Mouse (Mus musculus) midbrain, embryonic 13.5 days (tissue): ENCODE measurements around the gene Slc46a3. TPM values are rescaled to one million over a fixed set of nuclear protein-coding genes. Genes with fewer than 3 reads are reported as not detected.

Source experiments
- ATAC-seq: fragments of 200-750 bp; cut with Nextera tagmentation; 2 replicates; pipeline ENCODE4 v1.8.0; 2017; ENCODE audit warnings: mild to moderate bottlenecking, moderate TSS enrichment, moderate library complexity
- H3K27ac ChIP-seq: fragments of 300-500 bp; sonication (generic); 2 replicates; pipeline ENCODE4 v1.5.1; 2015; ENCODE audit warnings: inconsistent platforms, mild to moderate bottlenecking, moderate library complexity
- H3K27me3 ChIP-seq: fragments of 300-500 bp; sonication (generic); 2 replicates; pipeline ENCODE4 v1.6.1; 2015; ENCODE audit warnings: mild to moderate bottlenecking, inconsistent platforms
- H3K36me3 ChIP-seq: fragments of 300-500 bp; sonication (generic); 2 replicates; pipeline ENCODE4 v1.6.1; 2015; ENCODE audit warnings: mild to moderate bottlenecking, inconsistent platforms
- H3K4me1 ChIP-seq: fragments of 300-500 bp; sonication (generic); replicated peaks from 2 replicates; pipeline ENCODE4 v1.6.1; 2015; ENCODE audit warnings: inconsistent platforms
- H3K4me2 ChIP-seq: fragments of 300-500 bp; sonication (generic); replicated peaks from 2 replicates; pipeline ENCODE4 v1.6.1; 2015; ENCODE audit warnings: moderate library complexity, mild to moderate bottlenecking, inconsistent platforms
- H3K4me3 ChIP-seq: fragments of 300-500 bp; sonication (generic); replicated peaks from 2 replicates; pipeline ENCODE4 v1.5.1; 2015; ENCODE audit warnings: mild to moderate bottlenecking, inconsistent platforms
- H3K9ac ChIP-seq: fragments of 300-500 bp; sonication (generic); replicated peaks from 2 replicates; pipeline ENCODE4 v1.6.1; 2015; ENCODE audit warnings: mild to moderate bottlenecking, inconsistent platforms
- H3K9me3 ChIP-seq: fragments of 300-500 bp; sonication (generic); 2 replicates; pipeline ENCODE4 v1.6.1; 2016; ENCODE audit warnings: mild to moderate bottlenecking, inconsistent platforms
- WGBS: fragments of 180-500 bp; shearing (Covaris S2); methylation state at CpG from one replicate; pipeline ENCODE4 v1.1.7; 2015; 5-methylcytosine and 5-hydroxymethylcytosine counted together
- polyA plus RNA-seq: library from polyadenylated mRNA; unstranded; fragments of >200 nt; fragmentation: Nextera tagmentation; extraction: Ambion mirVana; gene quantifications from 2 replicates; pipeline ENCODE4 v1.2.1, GENCODE M21; 2015

Gene Slc46a3
- polyA plus RNA-seq: 4.6 and 4.8 TPM in 2 replicates

GRCm38 (mm10) chr5:147894455-147895076 lies at the start of gene Slc46a3:
Slc46a3 (minus strand) TSS chr5:147894815.
- peak; percentile 98 for ATAC-seq
- H3K27ac ChIP-seq: peak within 1 kb of the TSS; percentile 53; the same call in 1 of the 2 replicates
- H3K4me2 ChIP-seq: peak within 1 kb of the TSS; percentile 92
- H3K27me3 ChIP-seq: peaks cover 18% of the 10 kb centered on the region; the same call in 1 of the 2 replicates
- WGBS: 0% methylated on average over 47 of the region's 47 CpGs
- H3K9ac ChIP-seq: peak within 1 kb of the TSS; percentile 70
- no peaks in the 10 kb centered on the region for H3K9me3 ChIP-seq
- H3K4me3 ChIP-seq: peak within 1 kb of the TSS; percentile 67
- H3K36me3 ChIP-seq: no peaks in the 10 kb centered on the region
- peaks cover 16% of the 10 kb centered on the region for H3K4me1 ChIP-seq

- Histone ChIP-seq H3K4me3 (no peak overlapping the region), H3K27me3 (no peaks in the 10 kb centered on the region), H3K27ac (no peak overlapping the region), H3K36me3 (no peaks in the 10 kb centered on the region), H3K4me2 (no peak overlapping the region), H3K9me3 (peaks cover 6% of the 10 kb centered on the region; the same call in 1 of the 2 replicates), H3K9ac (no peak overlapping the region), H3K4me1 (no peaks in the 10 kb centered on the region)
- no peak for ATAC-seq
- 84% methylated on average over 5 of the region's 5 CpGs for WGBS
These were observed 44.6 kb upstream of the Slc46a3 start for GRCm38 (mm10) chr5:147939226-147939625.

- H3K9me3 ChIP-seq: peaks cover 2% of the 10 kb centered on the region; the same call in 1 of the 2 replicates
- no peak overlapping the region for H3K4me3 ChIP-seq
- no peak overlapping the region for H3K4me2 ChIP-seq
- no peaks in the 10 kb centered on the region for H3K27me3 ChIP-seq
- 91% methylated on average over 13 of the region's 13 CpGs for WGBS
- no peak for ATAC-seq
- H3K9ac ChIP-seq: no peak overlapping the region
- no peak overlapping the region for H3K27ac ChIP-seq
- no peaks in the 10 kb centered on the region for H3K4me1 ChIP-seq
- H3K36me3 ChIP-seq: no peaks in the 10 kb centered on the region
These were observed 40.5 kb upstream of the Slc46a3 start for GRCm38 (mm10) chr5:147935096-147935495.

DNA sequence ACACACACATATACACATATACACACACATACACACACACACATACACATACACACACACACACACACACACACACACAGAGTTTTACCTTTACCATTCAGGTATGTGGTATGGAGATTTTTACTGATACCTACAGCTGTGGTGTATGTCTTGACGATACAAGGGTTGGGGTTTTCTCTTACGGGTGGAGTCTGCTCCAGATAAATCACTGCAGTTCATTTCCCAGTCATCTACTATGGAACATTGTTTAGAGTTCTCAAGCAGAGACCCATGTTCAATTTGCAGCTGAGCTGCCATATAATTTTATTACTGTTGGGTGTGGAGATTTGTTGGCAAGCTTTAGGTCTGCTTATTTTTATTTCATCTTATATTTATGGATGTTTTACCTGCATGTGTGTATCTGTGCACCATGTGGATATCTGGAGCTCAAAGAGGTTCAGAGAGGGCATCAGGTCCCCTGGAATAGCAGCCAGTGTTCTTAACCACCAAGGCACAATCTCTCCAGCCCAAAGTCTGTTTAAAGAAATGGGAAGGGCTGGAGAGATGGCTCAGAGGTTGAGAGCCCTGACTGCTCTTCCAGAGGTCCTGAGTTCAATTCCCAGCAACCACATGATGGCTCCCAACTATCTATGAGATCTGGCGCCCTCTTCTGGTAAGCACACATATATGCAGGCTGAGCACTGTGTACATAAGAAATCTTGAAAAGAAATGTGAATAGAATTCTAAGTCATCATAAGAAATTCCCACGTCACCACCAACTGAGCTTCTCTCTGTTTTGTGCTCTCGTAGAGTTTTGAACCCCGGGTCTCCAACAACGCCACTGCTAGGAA lies 34.3 kb upstream of the Slc46a3 start:
- Histone ChIP-seq H3K4me2 (no peak overlapping the region), H3K9ac (no peak overlapping the region), H3K27ac (no peak overlapping the region), H3K4me1 (no peaks in the 10 kb centered on the region), H3K27me3 (no peaks in the 10 kb centered on the region), H3K9me3 (no peaks in the 10 kb centered on the region), H3K4me3 (no peak overlapping the region), H3K36me3 (no peaks in the 10 kb centered on the region)
- WGBS: 84% methylated on average over 7 of the region's 7 CpGs
- no peak for ATAC-seq

- no peaks in the 10 kb centered on the region for H3K9me3 ChIP-seq
- no peaks in the 10 kb centered on the region for H3K36me3 ChIP-seq
- no peak overlapping the region for H3K27ac ChIP-seq
- H3K4me3 ChIP-seq: no peak overlapping the region
- no peak for ATAC-seq
- H3K27me3 ChIP-seq: no peaks in the 10 kb centered on the region
- no peak overlapping the region for H3K9ac ChIP-seq
- H3K4me1 ChIP-seq: no peaks in the 10 kb centered on the region
- no peak overlapping the region for H3K4me2 ChIP-seq
- 70% methylated on average over 15 of the region's 15 CpGs for WGBS
These were observed 31.5 kb upstream of the Slc46a3 start for GRCm38 (mm10) chr5:147925935-147926604.

DNA sequence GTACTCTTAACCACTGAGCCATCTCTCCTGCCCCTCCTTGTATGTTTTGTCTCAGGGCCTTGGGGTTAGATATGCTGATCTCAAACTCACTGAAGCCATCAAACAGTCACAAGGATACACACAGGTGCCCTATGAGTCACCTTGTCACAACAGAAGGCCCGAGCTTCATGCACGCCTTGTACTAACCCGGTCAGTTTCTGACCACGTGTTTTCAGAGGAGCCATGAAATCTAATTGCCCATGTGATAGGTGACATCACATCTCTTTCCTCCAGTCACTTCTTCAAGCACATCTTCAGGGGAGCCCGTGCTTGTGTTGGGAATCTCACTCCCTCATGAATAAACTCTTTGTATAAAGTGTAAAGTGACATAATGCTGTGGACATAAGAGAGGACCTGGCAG lies 30.0 kb upstream of the Slc46a3 start:
- ATAC-seq: no peak
- Histone ChIP-seq H3K27me3 (no peaks in the 10 kb centered on the region), H3K9me3 (no peaks in the 10 kb centered on the region), H3K27ac (no peak overlapping the region), H3K4me1 (no peaks in the 10 kb centered on the region), H3K4me3 (no peak overlapping the region), H3K9ac (no peak overlapping the region), H3K4me2 (no peak overlapping the region), H3K36me3 (no peaks in the 10 kb centered on the region)
- WGBS: 86% methylated on average over 5 of the region's 5 CpGs

- WGBS: 81% methylated on average over 17 of the region's 17 CpGs
- no peak overlapping the region for H3K4me2 ChIP-seq
- no peak for ATAC-seq
These were observed 23.6 kb upstream of the Slc46a3 start for GRCm38 (mm10) chr5:147918044-147918846.

DNA sequence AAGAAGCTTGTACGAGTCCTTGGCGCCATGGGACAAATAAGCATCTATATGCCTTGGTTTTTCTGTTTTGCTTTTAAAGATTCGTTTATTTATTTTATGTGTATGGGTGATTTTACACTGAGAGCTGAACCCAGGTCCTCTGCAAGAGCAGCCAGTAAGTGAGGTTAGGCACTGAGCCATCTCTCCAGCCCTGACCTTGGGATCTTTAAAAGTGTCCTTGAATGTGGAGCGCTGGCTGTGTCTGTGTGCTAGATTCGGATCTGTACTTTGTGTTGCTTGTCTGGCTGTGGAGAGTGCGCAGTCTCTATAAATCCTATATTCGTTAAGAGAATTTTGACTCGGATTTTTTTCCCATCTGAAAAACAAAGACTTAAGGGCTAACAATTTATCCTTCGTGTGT lies 21.6 kb upstream of the Slc46a3 start:
- Histone ChIP-seq H3K27me3 (no peaks in the 10 kb centered on the region), H3K36me3 (no peaks in the 10 kb centered on the region), H3K9me3 (no peaks in the 10 kb centered on the region), H3K4me3 (no peak overlapping the region), H3K9ac (no peak overlapping the region), H3K4me1 (no peaks in the 10 kb centered on the region), H3K4me2 (no peak overlapping the region), H3K27ac (no peak overlapping the region)
- WGBS: 87% methylated on average over 9 of the region's 9 CpGs
- ATAC-seq: no peak

More at GRCm38 (mm10) chr5:147918044-147918846, 23.6 kb upstream of the Slc46a3 start:
- Histone ChIP-seq H3K27me3 (no peaks in the 10 kb centered on the region), H3K9me3 (no peaks in the 10 kb centered on the region), H3K9ac (no peak overlapping the region), H3K4me1 (no peaks in the 10 kb centered on the region), H3K27ac (no peak overlapping the region), H3K36me3 (no peaks in the 10 kb centered on the region), H3K4me3 (no peak overlapping the region)

- no peaks in the 10 kb centered on the region for H3K36me3 ChIP-seq
- H3K4me2 ChIP-seq: no peak overlapping the region
- H3K9me3 ChIP-seq: no peaks in the 10 kb centered on the region
- no peaks in the 10 kb centered on the region for H3K4me1 ChIP-seq
- no peak overlapping the region for H3K9ac ChIP-seq
- no peak for ATAC-seq
- WGBS: 60% methylated on average over 6 of the region's 6 CpGs
- H3K4me3 ChIP-seq: no peak overlapping the region
- no peaks in the 10 kb centered on the region for H3K27me3 ChIP-seq
- no peak overlapping the region for H3K27ac ChIP-seq
These were observed 20.5 kb upstream of the Slc46a3 start for GRCm38 (mm10) chr5:147915038-147915566.

DNA sequence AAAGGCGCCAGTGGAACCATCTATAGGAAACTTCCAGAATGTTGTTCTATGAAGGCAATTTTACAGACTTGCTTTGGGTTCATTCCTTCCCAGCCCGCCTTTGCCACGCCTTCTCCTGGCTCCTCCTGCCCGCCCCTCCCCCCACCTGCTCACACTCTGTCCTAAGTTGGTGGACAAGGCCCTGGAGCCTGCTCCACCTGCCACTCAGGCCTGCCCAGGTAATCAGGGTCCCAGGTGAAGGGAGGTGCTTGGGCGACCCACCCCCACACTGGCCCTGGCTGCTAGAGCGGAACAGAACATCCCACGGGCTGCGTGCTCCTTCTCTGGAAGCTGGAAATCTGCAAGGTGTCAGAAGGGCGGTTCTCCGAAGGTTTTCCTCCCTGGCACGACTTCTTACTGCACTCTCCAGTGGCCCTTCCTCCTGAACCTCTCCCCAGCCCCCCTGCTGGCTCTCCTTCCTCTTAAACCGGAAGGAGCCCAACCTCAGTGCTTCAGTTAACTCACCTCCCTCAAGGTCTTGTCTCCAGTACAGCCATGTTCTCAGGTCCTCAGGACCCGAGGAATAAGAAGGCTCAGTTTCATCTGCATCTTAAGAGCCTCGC lies 18.7 kb upstream of the Slc46a3 start:
- Histone ChIP-seq H3K4me2 (no peak overlapping the region), H3K27ac (no peak overlapping the region), H3K4me1 (no peaks in the 10 kb centered on the region), H3K9me3 (no peaks in the 10 kb centered on the region), H3K4me3 (no peak overlapping the region), H3K9ac (no peak overlapping the region), H3K36me3 (no peaks in the 10 kb centered on the region), H3K27me3 (no peaks in the 10 kb centered on the region)
- 49% methylated on average over 14 of the region's 14 CpGs for WGBS
- no peak for ATAC-seq

DNA sequence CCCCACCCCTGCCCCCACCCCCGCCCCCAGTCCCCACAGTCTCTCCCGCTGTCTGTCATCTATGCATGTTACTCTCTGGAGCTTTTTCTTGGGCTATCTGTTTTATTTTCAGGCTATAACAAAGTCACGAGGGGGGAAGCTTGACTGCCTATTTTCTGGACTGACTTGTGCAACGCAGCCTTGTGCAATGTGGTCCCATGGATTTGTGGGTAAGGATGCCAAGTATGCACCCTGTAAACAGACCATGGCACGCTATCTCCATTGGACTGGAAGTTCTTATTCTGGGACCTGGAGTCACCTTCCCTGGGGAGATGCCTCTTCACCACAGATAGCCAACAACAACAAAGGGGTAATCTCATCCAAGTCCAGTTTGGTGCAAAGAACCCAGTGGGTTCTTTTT lies 17.1 kb upstream of the Slc46a3 start:
- WGBS: 81% methylated on average over 5 of the region's 5 CpGs
- Histone ChIP-seq H3K4me1 (no peaks in the 10 kb centered on the region), H3K9me3 (no peaks in the 10 kb centered on the region), H3K9ac (no peak overlapping the region), H3K27me3 (no peaks in the 10 kb centered on the region), H3K4me2 (no peak overlapping the region), H3K27ac (no peak overlapping the region), H3K4me3 (no peak overlapping the region), H3K36me3 (no peaks in the 10 kb centered on the region)
- no peak for ATAC-seq
